Mouse (Mus musculus) bone marrow macrophage, adult 2 months (primary cell): Measurements from ENCODE around the gene Dnase1l2.

Experiments used
- CTCF ChIP-seq: IDR thresholded peaks from 2 replicates; pipeline ENCODE4 v1.5.1; 2012; ENCODE audit warnings: low read depth, mild to moderate bottlenecking, low read length, moderate library complexity
- POLR2A ChIP-seq: IDR thresholded peaks from 2 replicates; pipeline ENCODE4 v1.6.1; 2012; ENCODE audit warnings: mild to moderate bottlenecking, low read depth, low read length, borderline replicate concordance

GRCm38 (mm10) chr17:24443409-24443808 lies 504 bp upstream of the Dnase1l2 start:
- no peak for TF ChIP-seq CTCF
- TF ChIP-seq POLR2A = no peak
